Mouse (Mus musculus): ENCODE measurements around the gene Myef2. TPM values are rescaled to one million over a fixed set of nuclear protein-coding genes. Genes with fewer than 3 reads are reported as not detected.

Myef2 gene
- 67.0 TPM for polyA plus RNA-seq (2015; fragmentation: Illumina TruSeq; extraction: RNeasy Lipid Tissue Mini Kit (QIAGEN cat#74804); ENCODE audit: low read depth, low replicate concordance)

DNA sequence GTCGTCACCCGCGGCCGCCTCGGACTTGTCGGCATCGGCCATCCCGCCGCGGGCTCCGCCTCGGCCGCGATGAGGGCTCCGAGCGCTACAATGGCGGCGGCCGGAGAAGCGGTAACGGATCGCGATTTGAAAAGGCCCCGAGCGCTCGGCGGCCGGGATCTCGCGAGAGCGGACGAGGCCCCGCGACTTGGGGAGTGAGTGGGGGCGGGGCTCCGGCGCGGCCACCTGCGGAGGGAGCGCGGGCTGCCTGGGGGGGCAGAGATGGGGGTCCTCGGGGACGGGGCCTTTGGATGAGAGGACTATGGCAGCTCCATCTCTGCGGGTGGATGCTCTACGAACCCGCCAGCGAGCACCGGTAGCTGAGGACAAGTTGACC is at the start of gene Myef2:
Myef2 (minus strand) TSS at position 185 of the 376 bp plus-strand sequence.

GRCm38 (mm10) chr2:125152388-125152787 is 28.9 kb upstream of the Myef2 start, which contains the start of gene Slc12a1:
TSS of gene Slc12a1 (plus strand) at chr2:125152505.

DNA sequence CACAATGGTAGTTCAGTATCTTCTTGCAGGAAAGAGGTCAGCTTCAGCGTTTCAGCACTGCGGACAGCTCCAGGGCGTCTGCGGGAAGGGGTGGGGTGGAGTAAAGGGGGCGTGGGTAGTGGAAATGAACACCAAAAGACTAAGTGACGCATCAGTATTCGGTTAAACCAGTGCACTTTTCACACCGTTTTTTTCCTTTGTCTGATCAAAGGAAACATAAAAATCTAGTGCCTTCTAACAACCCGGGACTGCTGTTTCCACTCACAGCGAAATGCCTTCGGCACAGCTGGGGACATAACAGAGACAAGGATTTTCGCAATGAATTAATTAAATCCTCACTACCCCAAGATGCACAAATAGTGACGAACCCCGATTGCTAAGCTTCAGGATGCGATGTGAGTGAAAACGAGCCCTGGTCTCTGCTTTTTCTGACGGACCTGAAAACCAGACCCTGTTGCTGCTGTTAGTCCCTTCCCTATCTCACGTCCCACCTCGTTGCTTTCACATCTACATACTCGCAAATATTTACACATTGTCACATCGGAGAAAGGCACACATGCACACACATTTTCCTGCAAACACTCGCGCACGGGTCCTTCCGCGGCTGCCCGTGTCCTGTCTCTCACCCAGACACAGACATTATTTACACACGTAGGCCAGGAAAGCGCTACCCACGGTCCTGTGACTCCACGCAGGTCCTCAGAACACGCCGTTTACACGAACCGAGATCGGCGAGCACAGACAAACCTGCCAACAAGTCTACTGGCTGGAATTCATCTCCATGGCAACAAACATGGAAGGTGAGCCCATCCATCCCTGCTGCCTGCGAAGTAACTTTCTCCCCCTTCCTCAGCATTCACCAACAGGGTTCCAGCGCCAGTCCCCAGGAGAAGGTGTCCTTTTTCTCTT is 12.7 kb upstream of the Myef2 start, which contains the start of gene Ctxn2:
Ctxn2 (plus strand) TSS at position 790 of the 909 bp plus-strand sequence.

GRCm38 (mm10) chr2:125067894-125068293 is 55.6 kb downstream of the Myef2 start, which contains the start of gene Slc24a5:
TSS of gene Slc24a5 (plus strand) at chr2:125068124.

Other genes starting within 250 kb of the Myef2 start
- gene Slc24a5, start 55.5 kb downstream of the Myef2 start, polyA plus RNA-seq (2015; fragmentation: Illumina TruSeq; extraction: RNeasy Lipid Tissue Mini Kit (QIAGEN cat#74804); ENCODE audit: low read depth, low replicate concordance), result 0.37 TPM
- gene Ctxn2, start 13.0 kb upstream of the Myef2 start, polyA plus RNA-seq (2015; fragmentation: Illumina TruSeq; extraction: RNeasy Lipid Tissue Mini Kit (QIAGEN cat#74804); ENCODE audit: low read depth, low replicate concordance), result 17.0 TPM
- not detected for gene Slc12a1, start 28.8 kb upstream of the Myef2 start, polyA plus RNA-seq (2015; fragmentation: Illumina TruSeq; extraction: RNeasy Lipid Tissue Mini Kit (QIAGEN cat#74804); ENCODE audit: low read depth, low replicate concordance)
- gene Dut, start 123.5 kb upstream of the Myef2 start, polyA plus RNA-seq (2015; fragmentation: Illumina TruSeq; extraction: RNeasy Lipid Tissue Mini Kit (QIAGEN cat#74804); ENCODE audit: low read depth, low replicate concordance), result 43.5 TPM

Measured in brain, adult 10 weeks (tissue).